Mouse (Mus musculus) cerebral cortex, adult 2 months (tissue): ENCODE results near the gene Nacc1.

Experiments
- WGBS: fragments of 180-500 bp; shearing (Covaris S2); methylation state at CpG from one replicate; pipeline ENCODE4 v1.1.7; 2018; 5-methylcytosine and 5-hydroxymethylcytosine counted together

Nacc1 gene

DNA sequence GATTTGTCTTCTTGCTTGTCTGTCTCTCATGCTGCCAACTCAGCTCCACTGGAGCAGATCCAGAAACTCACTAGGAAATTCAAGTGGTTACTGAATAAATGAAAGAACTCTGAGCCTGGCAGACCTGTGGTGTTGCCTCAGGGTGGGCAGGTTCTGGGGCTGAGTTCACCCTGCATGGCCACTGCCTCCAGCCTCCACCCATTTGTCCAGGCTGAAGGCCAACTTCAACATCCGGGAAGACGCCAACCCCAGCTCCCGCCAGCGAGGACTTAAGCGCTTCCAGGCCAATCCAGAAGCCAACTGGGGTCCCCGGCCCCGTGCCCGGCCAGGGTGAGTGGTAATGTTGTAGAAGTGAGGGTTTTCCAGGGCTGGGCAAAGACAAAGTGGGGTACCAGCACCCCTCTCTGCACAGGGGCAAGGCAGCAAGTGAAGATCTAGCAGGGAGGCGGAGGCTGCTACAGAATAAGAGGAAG is 11.3 kb upstream of the Nacc1 start:
- WGBS: 38% methylated on average over 9 of the region's 9 CpGs

DNA sequence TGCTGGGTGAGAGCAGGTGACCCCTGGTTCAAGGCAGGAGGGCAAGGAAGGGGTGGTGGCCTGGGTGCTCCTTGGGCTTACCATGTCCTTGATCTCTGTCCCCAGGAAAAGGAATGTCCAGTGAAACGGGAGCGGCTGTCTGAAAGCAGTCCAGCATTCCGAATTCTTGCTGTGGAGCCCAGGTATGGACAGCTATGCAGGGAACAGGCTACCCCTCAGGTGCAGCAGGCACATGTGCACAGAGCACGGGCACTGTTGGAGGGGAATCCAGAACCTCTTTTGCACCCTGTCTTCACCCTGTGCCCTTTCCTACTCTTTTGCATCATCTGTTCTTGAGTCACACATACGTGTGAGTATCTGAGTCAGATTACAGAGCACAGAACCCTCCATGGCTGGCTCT is 10.6 kb upstream of the Nacc1 start:
- WGBS: 85% methylated on average over 5 of the region's 5 CpGs

DNA sequence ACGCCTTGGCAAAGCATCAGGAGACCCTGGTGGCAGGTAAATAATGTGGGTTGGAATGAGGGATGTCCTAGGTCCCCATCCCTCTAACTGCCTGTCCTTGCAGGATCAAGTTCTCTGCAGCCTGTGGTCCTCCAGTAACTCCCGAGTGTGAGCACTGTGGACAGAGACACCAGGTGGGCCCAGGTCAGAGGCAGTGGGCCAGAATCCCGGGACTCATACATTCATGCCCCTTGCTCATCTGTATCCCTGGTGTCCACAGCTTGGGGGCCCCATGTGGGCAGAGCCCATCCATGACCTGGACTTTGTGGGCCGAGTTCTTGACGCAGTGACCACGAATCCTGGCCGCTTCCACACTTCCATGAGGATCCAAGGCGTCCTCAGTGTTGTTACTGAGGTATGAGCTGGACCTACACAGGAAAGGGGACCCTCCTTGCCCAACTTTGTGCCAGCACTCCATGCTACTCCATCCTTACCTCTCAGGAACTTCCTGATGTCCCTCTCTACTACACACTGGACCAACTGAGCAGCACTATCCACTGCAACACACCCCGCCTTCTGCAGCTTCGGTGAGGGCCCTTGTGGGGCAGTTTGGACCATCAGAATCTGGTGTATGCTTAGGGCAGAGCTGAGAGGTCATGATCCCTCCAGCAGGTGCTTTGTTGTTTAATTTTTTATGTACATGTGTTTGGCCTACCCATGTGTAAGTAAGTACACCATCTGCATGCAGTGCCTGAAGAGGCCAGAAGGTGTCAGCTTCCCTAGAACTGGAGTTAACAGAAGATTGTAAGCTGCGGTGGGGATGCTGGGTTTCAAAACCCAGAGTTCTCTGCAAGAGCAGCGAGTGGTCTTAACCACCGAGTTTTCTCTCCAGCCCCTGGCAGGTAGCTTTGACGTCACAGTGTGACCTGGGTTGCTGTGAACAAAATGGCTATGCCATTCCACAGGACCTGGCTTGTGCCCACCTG is 9.8 kb upstream of the Nacc1 start:
- 79% methylated on average over 14 of the region's 14 CpGs for WGBS

DNA sequence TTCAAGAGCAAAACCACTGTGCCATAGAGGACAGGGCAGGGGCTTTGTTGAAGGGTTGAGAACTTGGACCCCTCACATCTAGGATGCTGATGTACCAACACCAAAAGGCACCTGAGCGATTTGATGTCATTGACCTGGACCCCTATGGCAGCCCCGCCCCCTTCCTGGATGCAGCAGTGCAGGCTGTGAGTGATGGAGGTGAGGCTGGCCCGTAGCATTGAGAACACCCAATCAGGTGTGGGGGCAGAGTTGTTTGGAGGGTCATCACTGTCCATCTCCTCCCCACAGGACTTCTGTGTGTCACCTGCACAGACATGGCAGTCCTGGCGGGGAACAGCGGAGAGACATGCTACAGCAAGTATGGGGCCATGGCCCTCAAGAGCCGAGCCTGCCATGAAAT is 7.5 kb upstream of the Nacc1 start:
- WGBS: 88% methylated on average over 6 of the region's 6 CpGs

DNA sequence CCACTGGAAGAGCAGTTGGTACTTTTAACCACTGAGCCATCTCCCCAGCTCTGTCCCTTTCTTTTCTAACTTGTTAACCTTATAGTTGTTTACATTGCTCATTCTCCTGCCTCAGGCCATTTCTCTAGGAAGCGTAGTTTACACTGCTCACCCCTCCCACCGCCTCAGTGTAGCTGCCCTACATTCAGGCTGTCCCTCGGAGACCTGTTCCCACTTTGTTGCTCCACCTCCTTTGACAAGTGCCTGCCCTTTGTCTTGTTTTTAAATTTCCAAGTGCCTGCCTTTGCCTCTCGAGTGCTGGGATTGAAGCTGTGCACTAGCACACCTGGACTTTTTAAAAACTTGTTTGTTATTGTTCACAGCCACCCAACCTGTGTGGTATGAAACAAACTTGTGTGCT is 5.7 kb upstream of the Nacc1 start:
- 70% methylated on average over 4 of the region's 4 CpGs for WGBS

- under 1% methylated on average over 47 of the region's 47 CpGs for WGBS
Observed at GRCm38 (mm10) chr8:84689091-84689915, 1.6 kb upstream of the Nacc1 start.

- WGBS: under 1% methylated on average over 57 of the region's 62 CpGs
Observed at GRCm38 (mm10) chr8:84687003-84687704, 508 bp downstream of the Nacc1 start.

DNA sequence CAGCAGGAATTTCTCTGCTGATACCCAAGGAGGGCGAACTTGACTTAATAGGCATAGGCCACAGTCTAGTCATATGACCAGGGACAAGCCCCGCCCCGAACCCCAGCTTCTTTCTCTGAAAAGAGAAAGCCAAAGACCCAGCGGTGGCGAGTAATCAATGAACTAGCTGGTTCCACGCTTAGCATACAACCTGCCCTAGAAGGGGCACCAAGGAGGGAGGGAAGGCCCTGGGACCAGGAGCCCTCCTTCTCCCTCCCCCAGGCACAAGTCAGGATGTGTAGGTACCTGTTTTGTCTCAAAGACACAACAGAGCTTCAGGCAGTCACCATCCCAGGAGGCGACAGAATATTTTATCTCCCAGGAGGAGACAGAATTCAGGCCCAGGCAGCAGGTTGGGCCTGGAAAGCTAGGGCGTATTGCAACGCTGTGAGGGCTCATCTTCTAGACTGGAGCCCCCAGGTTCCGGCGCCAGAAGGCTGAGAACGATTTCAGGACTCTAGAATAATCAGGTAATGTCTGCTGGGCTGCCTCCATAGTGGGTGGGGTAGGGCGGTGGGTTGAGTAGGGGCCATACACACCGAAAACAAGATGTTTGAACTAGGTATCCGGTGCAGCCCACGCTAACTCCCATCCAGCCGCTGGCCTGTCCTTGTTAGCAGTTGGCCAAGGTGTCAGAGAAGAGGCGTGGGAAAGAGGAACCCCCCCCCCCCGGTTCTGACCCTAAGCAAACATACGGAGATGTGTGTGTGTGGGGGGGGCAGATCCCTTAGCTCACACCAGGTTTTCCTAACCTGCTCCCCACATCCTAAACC is 1.3 kb downstream of the Nacc1 start, which contains the start of gene Trmt1:
TSS of gene Trmt1 (plus strand) at position 117 of the 812 bp plus-strand sequence.
- 6% methylated on average over 20 of the region's 20 CpGs for WGBS

DNA sequence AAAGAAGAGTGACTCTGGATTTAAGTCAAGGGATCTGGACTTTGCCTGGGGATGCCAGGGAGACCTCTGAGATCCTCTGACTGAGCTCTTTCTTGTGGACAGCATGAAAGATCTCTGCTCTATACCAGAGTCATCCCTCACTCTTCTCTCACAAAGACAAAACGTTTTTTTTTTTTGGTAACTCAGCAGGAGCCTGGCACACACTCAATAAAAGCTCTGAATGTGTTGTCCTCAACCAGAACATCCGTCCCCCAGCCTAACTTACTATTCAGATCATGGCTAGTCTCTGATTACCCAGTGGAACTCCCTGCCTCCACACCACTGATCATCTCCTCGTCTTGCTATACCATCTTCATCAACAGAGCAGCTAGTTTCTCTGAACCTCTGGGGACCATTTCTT is 3.1 kb downstream of the Nacc1 start:
- whole genome bisulfite sequencing: 22% methylated on average over 3 of the region's 3 CpGs

DNA sequence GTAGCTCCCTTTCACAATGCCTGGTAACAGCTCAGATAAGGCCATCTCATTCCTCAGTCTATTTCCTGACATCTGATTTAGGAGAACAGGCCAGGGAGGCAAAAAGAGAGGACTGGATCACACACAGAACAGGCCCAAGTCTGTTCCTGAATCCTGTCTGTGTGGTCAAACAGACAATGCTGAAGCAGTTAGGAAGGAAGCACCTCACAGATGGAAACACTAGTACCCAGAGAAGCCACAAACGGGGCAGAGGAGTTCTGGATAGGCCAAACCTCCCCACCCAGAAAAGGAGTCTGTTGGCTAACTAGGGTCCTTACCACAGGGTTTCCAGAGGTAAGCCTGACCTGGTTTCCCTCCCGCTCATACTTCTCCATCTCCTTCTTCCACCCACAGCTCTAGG is 5.4 kb downstream of the Nacc1 start:
- 54% methylated on average over 2 of the region's 2 CpGs for WGBS

DNA sequence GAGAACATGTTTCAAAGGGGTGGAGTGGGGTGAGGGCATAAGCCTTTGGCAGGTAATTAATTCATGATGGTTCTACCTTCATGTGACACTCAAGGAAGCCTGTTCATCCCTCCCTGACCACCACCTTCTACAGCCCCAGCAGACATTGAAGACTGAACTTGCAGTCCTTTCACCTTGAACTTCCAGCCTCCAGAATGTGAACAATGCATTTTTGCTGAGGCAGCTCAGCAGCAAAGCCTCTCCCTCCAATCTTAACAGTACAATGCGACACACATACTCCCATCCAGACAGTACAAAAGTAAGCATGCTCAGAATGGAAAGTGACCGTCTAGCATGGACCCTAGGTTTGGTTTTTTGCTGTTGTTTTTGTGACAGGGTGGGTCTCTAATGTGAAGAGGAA is 6.2 kb downstream of the Nacc1 start:
- 74% methylated on average over 2 of the region's 2 CpGs for WGBS

DNA sequence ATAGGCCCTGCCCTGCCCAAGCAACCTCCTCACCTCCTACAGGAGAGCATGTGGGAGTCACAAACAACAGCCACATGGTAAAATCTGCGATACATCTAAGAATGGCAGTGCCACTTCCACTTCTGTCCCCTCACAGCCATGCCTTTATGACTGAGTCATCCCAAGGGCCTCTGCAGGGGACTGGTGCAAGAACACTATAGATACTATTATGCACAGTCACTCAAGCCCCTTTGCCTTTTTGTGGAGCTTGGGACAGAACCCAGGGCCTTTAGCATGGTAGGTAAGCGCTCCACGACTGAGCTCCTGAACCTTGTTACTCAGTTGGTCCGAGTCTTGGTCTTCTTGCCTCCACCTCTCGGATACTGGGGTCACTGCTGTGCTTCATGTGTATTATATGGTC is 10.4 kb downstream of the Nacc1 start:
- 89% methylated on average over 5 of the region's 5 CpGs for WGBS

DNA sequence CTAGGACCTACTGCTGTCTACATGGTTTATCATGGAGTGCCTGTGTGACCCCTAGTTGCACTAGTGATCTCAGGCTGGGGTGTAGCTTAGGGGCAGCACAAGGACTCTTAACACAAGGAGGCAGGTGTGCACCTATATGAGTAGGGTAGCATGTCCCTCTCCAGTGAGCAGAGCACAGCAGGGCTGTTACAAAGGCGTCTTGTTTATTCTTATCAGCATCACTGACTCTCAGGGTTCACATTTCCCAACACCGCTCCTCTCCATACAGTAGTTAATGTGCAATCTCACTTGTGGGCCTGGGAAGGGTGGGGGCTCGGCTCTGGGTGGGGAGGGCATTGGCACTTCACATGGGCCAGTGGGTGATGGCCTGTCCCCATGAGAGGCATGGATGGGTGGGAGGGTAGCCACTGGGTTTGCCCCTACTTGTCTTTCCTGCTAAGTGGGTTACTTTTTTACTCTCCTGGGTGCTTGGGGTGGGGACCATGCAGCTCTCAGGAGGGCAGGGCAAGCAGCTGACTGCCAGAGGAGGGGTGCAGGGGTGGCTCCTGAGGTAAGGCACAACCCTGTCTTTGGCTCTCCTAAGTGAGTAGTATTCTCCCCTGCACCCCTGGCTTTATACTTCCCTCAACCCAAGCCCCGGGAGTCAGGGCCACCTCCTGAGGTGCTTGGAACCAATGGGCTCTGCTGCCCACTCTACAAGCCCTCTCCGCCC is 17.2 kb downstream of the Nacc1 start:
- 89% methylated on average over 5 of the region's 5 CpGs for WGBS

DNA sequence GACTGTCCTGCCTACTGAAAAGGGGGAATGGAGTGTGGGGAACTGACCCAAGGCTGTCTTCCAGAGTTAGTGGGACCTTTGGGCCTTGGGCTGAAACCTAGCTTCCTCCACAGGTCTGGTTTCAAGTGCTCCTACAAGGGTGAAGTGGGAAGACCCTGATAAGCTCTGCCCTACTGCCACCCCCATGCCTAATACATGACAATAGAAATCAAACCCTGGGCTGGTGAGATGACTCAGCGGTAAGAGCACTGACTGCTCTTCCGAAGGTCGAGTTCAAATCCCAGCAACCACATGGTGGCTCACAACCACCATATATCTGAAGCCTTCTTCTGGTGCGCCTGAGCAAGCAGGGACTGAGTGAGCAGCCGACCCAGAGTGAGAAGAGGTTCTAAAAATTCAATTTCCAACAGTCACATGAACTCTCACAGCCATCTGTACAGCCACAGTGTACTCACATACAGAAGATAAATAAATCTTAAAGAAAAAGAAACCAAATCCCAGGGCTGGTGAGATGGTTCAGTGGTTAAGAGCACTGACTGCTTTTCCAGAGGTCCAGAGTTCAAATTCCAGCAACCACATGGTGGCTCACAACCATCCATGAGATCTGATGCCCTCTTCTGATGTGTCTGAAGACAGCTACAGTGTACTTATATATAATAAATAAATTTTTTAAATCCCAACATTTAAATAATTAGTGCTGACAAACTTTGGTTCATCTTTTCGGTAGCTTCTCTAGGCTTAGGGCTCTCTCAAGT is 18.8 kb downstream of the Nacc1 start:
- 70% methylated on average over 6 of the region's 6 CpGs for WGBS

- WGBS: 43% methylated on average over 1 of the region's 1 CpGs
Observed at GRCm38 (mm10) chr8:84668081-84668480, 19.6 kb downstream of the Nacc1 start.

DNA sequence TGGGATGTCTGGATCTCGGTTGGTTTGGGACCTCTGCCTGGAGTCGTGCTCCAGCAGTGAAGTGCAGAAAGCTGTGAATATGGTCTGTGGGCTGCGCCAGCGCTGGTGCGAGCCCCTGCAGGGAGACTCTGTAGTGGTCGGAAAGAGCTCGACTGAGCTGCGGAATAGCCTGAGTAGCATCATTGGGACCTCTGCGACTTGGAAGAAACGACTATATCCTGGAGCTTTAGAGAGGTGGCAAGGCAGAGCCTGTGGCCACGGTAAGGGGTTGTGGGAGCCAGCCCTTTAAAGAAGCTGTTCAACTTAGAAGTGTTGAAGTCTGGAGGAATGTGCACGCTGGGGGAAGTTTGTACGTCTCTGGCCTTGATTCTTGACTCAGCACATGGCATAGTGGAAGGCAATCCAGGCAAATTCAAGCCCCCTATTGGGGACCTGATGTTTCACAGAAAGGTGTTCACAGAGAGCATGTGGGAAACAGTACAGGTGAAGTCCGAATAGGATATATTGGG is 22.2 kb downstream of the Nacc1 start:
- WGBS: 3% methylated on average over 14 of the region's 14 CpGs

DNA sequence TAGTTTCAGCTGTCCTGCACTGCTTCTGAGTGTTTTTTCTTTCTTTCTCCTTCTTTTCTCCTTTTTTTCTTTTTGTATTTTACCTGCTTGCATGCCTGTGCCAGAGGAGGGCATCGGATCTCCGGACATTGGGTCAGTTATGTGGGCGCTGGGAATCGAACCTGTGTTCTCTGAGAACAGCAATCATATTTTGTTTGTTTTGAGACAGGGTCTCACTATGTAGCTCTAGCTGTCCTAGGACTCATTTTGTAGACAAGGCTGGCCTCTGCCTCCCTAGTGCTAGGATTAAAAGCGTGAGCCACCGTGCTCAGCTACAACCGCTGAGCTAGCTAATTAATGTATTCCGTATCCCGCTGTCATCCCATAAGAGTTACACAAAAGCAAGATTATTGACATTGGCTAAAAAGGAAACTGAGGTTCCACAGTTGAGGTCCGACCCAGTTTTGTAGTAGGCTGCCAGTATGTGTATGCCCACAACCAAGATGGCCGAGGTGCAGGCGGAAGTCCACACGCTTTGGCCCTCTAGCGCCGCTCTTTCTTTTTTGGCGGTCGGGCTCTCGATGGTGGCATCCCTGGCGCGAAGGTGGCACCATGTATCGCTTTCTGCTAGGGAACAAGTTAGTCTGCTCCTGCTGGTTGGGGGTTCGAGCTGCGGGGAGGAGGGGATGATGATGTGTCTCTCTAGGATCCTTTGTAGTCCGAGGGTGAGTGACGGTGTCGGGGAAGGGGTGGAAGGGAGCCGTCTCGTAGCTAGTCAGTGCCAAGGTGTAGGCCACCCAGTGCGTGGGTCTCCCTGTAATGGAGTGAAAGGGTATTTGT is 22.9 kb downstream of the Nacc1 start:
- under 1% methylated on average over 29 of the region's 29 CpGs for WGBS
